Mouse (Mus musculus) CH12.LX (cell line): ENCODE measurements around the gene Slc2a10. TPM values are rescaled to one million over a fixed set of nuclear protein-coding genes. Genes with fewer than 3 reads are reported as not detected.

Experiments used
- DNase-seq: peaks from one replicate; pipeline ENCODE4 v3.0.0-alpha.2; 2013; ENCODE audit errors: extremely low read depth
- H3K27ac ChIP-seq: 2 replicates; pipeline ENCODE4 v1.5.1; 2012; ENCODE audit warnings: low read depth, mild to moderate bottlenecking, control low read depth, moderate library complexity; ENCODE audit not compliant: insufficient read depth
- H3K27me3 ChIP-seq: replicated peaks from 2 replicates; pipeline ENCODE3; 2012; ENCODE audit warnings: inconsistent platforms
- H3K36me3 ChIP-seq, 2 experiments: replicated peaks in 1 of 2; 2 replicates each; pipeline versions ENCODE3 to v1.6.1; 2012; ENCODE audit warnings: inconsistent platforms in 1 of 2, low read length in 1 of 2, mild to moderate bottlenecking in 1 of 2, mixed read lengths in 1 of 2, moderate library complexity in 1 of 2; ENCODE audit not compliant: control insufficient read depth in 1 of 2, insufficient read depth in 1 of 2
- H3K4me1 ChIP-seq, 2 experiments: 2 replicates each; pipeline ENCODE4 v1.6.1; 2012; ENCODE audit warnings: inconsistent platforms in 1 of 2, moderate library complexity in 1 of 2; ENCODE audit not compliant: insufficient read depth in 2 of 2, control insufficient read depth in 1 of 2
- H3K4me2 ChIP-seq: 2 replicates; pipeline ENCODE4 v1.6.1; 2012; ENCODE audit warnings: low read depth, mild to moderate bottlenecking, control low read depth; ENCODE audit not compliant: poor library complexity, insufficient read depth, severe bottlenecking
- H3K4me3 ChIP-seq, 3 experiments: fragments of 150-350 bp in 1 of 3; sonication (generic) in 1 of 3; replicated peaks in 1 of 3; 2 replicates each; pipeline versions ENCODE3 to v1.5.1; 2011 to 2012; ENCODE audit warnings: low read depth in 2 of 3, low read length in 2 of 3, mild to moderate bottlenecking in 2 of 3, moderate library complexity in 2 of 3, control low read depth in 1 of 3, improper control_type of control experiment in 1 of 3, inconsistent platforms in 1 of 3, mixed read lengths in 1 of 3; ENCODE audit not compliant: poor library complexity in 1 of 3
- H3K79me2 ChIP-seq: replicated peaks from 2 replicates; pipeline ENCODE4 v1.6.1; 2012; ENCODE audit warnings: mild to moderate bottlenecking, moderate library complexity; ENCODE audit not compliant: control insufficient read depth, poor library complexity, insufficient read depth, severe bottlenecking; ENCODE audit errors: extremely low read depth
- H3K9ac ChIP-seq: 2 replicates; pipeline ENCODE4 v1.6.1; 2012; ENCODE audit warnings: low read depth, mild to moderate bottlenecking, control low read depth, moderate library complexity; ENCODE audit not compliant: insufficient read depth
- H3K9me3 ChIP-seq: replicated peaks from 2 replicates; pipeline ENCODE3; 2012; ENCODE audit warnings: low read length, inconsistent platforms, mixed read lengths
- CHD2 ChIP-seq: IDR thresholded peaks from 2 replicates; pipeline ENCODE4 v1.6.1; 2011; ENCODE audit warnings: low read length, improper control_type of control experiment
- CTCF ChIP-seq, 2 experiments: IDR thresholded peaks in 1 of 2; conservative IDR thresholded peaks in 1 of 2; 2 replicates each; pipeline ENCODE4 v1.5.1; 2011 to 2012; ENCODE audit warnings: low read depth in 2 of 2, low read length in 2 of 2, improper control_type of control experiment in 1 of 2, inconsistent platforms in 1 of 2, mild to moderate bottlenecking in 1 of 2, moderate library complexity in 1 of 2
- GABPA ChIP-seq: IDR thresholded peaks from 2 replicates; pipeline ENCODE4 v1.6.1; 2012; ENCODE audit warnings: low read depth, low read length, improper control_type of control experiment, inconsistent platforms; ENCODE audit not compliant: insufficient replicate concordance
- MAFK ChIP-seq: IDR thresholded peaks from 2 replicates; pipeline ENCODE4 v1.6.1; 2011; ENCODE audit warnings: low read length, improper control_type of control experiment; ENCODE audit not compliant: insufficient replicate concordance
- MEF2A ChIP-seq: IDR thresholded peaks from 2 replicates; pipeline ENCODE4 v1.6.1; 2014; ENCODE audit warnings: low read depth, mild to moderate bottlenecking, inconsistent platforms, low read length, improper control_type of control experiment, borderline replicate concordance
- PAX5 ChIP-seq: IDR thresholded peaks from 2 replicates; pipeline ENCODE4 v1.6.1; 2012; ENCODE audit warnings: low read length, inconsistent platforms, mixed read lengths
- POLR2A ChIP-seq: IDR thresholded peaks from 2 replicates; pipeline ENCODE4 v1.6.1; 2011; ENCODE audit warnings: low read depth, mild to moderate bottlenecking, improper control_type of control experiment, low read length
- POLR2AphosphoS2 ChIP-seq: IDR thresholded peaks from 2 replicates; pipeline ENCODE4 v1.6.1; 2011; ENCODE audit warnings: low read depth, low read length, improper control_type of control experiment
- SIN3A ChIP-seq: IDR thresholded peaks from 2 replicates; pipeline ENCODE4 v1.6.1; 2012; ENCODE audit warnings: low read length, improper control_type of control experiment, inconsistent platforms
- TBP ChIP-seq: conservative IDR thresholded peaks from 2 replicates; pipeline ENCODE4 v1.6.1; 2011; ENCODE audit warnings: low read depth, low read length, improper control_type of control experiment
- TCF12 ChIP-seq: IDR thresholded peaks from 2 replicates; pipeline ENCODE4 v1.6.1; 2014; ENCODE audit warnings: low read depth, mild to moderate bottlenecking, inconsistent platforms, low read length, improper control_type of control experiment
- USF1 ChIP-seq: IDR thresholded peaks from 2 replicates; pipeline ENCODE4 v1.6.1; 2014; ENCODE audit warnings: low read depth, mild to moderate bottlenecking, inconsistent platforms, low read length, improper control_type of control experiment
- ZNF384 ChIP-seq: IDR thresholded peaks from 2 replicates; pipeline ENCODE4 v1.6.1; 2012; ENCODE audit warnings: low read depth, low read length, improper control_type of control experiment, inconsistent platforms
- dilution Hi-C: fragments of 300-500 bp; cut with MboI; formaldehyde crosslinking; loops from 2 replicates; pipeline ENCODE4 v1.14.3; 2020; ENCODE audit warnings: low sequenced_read_pairs; ENCODE audit not compliant: extremely low pct_unique_long_range_greater_than_20kb, extremely low pct_ligation_motif_present
- in situ Hi-C: fragments of 300-500 bp; cut with MboI; formaldehyde crosslinking; loops from 3 replicates; pipeline ENCODE4 v1.14.3; 2019; ENCODE audit warnings: low sequenced_read_pairs, low pct_ligation_motif_present, low pct_unique_long_range_greater_than_20kb, mixed read lengths
- polyA plus RNA-seq: library from polyadenylated mRNA; unstranded; fragments of >175 nt; gene quantifications from 2 replicates; pipeline ENCODE4 v1.2.1, GENCODE M21; 2012; ENCODE audit warnings: low read depth; ENCODE audit not compliant: insufficient read length
- total RNA-seq, 2 experiments: library from RNA; depleted of rRNA; stranded (reverse); fragments of 300-350 nt in 1 of 2; fragments of >200 nt in 1 of 2; gene quantifications; 2 replicates each; pipeline ENCODE4 v1.2.3; 2012 to 2014

The Slc2a10 gene
- total and polyA plus RNA-seq, 3 experiments = not detected

DNA sequence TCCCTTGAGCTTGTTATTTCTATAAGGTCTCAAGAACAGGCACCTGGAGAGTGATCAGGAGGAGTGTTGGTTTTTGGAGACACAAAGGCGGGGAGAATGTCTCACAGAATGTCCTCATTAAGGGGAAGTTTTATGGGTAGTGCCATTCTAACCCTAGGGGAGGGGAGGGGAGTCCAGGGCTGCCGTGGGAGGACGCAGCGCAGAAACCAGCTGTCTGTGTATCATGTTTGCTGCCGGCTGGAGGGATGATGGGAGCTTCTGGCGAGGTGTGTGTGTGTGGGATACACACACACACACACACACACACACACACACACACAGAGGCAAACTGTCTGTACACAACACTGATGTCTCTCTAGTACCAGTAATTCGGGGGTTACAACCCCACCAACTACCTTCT, 8.8 kb downstream of the Slc2a10 start:
- in situ Hi-C loops (no loop called here), dilution Hi-C loops (no loop called here)
- H3K9me3 ChIP-seq = no peaks in the 10 kb centered on the region
- DNase-seq = no peak
- peak overlapping the region; percentile 4; the same call in 1 of the 2 replicates for H3K4me2 ChIP-seq
- H3K27ac ChIP-seq = no peak overlapping the region
- H3K4me3 ChIP-seq = no peak overlapping the region
- H3K9ac ChIP-seq = no peak overlapping the region
- H3K4me1 ChIP-seq = no peaks in the 10 kb centered on the region
- TF ChIP-seq CTCF (conservative IDR thresholded peaks at IDR 0.05 in 1 of 2, IDR thresholded peaks at IDR 0.05 in 1 of 2; ENCODE audit: low read depth in 2 of 2, low read length in 2 of 2) (no peak), TCF12 (no peak)
- H3K36me3 ChIP-seq = no peaks in the 10 kb centered on the region
- H3K79me2 ChIP-seq = no peaks in the 10 kb centered on the region
- peaks cover 76% of the 10 kb centered on the region for H3K27me3 ChIP-seq

- Histone ChIP-seq H3K9me3 (no peaks in the 10 kb centered on the region), H3K79me2 (no peaks in the 10 kb centered on the region), H3K4me3 (no peak overlapping the region), H3K4me2 (no peak overlapping the region), H3K9ac (no peak overlapping the region), H3K36me3 (no peaks in the 10 kb centered on the region), H3K27ac (no peak overlapping the region), H3K27me3 (peaks cover 82% of the 10 kb centered on the region), H3K4me1 (no peaks in the 10 kb centered on the region)
- TF ChIP-seq PAX5 = no peak
- no peak for TF ChIP-seq MAFK
- no peak for TF ChIP-seq USF1
- no peak for TF ChIP-seq POLR2AphosphoS2
- TF ChIP-seq GABPA = no peak
- in situ Hi-C loops (no loop called here), dilution Hi-C loops (no loop called here)
- no peak for DNase-seq
These were observed 9.4 kb downstream of the Slc2a10 start for GRCm38 (mm10) chr2:165512870-165513600.

GRCm38 (mm10) chr2:165515178-165515728, 11.7 kb downstream of the Slc2a10 start:
- no peak overlapping the region for H3K4me2 ChIP-seq
- no peak for DNase-seq
- H3K9ac ChIP-seq = no peak overlapping the region
- dilution Hi-C loops = no loop called here
- in situ Hi-C loops = no loop called here
- H3K4me1 ChIP-seq = no peaks in the 10 kb centered on the region
- H3K27me3 ChIP-seq = peaks cover 85% of the 10 kb centered on the region
- H3K79me2 ChIP-seq = no peaks in the 10 kb centered on the region
- H3K4me3 ChIP-seq = no peak overlapping the region
- no peak for TF ChIP-seq POLR2A
- no peak for TF ChIP-seq SIN3A
- TF ChIP-seq CHD2 = no peak
- no peak for TF ChIP-seq MEF2A
- TF ChIP-seq ZNF384 = no peak
- no peak for TF ChIP-seq CTCF (conservative IDR thresholded peaks at IDR 0.05 in 1 of 2, IDR thresholded peaks at IDR 0.05 in 1 of 2; ENCODE audit: low read depth in 2 of 2, low read length in 2 of 2)
- no peak for TF ChIP-seq TBP
- no peaks in the 10 kb centered on the region for H3K9me3 ChIP-seq
- H3K27ac ChIP-seq = no peak overlapping the region
- no peaks in the 10 kb centered on the region for H3K36me3 ChIP-seq
